Mouse (Mus musculus): ENCODE results near the gene Tmcc1. TPM values are rescaled to one million over a fixed set of nuclear protein-coding genes. Genes with fewer than 3 reads are reported as not detected.
"Not testable (repeated sequence)": the region's sequence is repeated elsewhere in the genome, so short reads cannot be mapped to it uniquely, and the experiment has no call there.

The Tmcc1 gene
- total and polyA plus RNA-seq, 3 experiments = 9.1 to 30.6 TPM; not detected in 1

- Histone ChIP-seq H3K4me3 (ENCODE audit: control insufficient read depth in 1 of 2, insufficient read depth in 1 of 2, low read depth in 2 of 2, low read length in 2 of 2) (no peak overlapping the region), H3K36me3 (ENCODE audit: control insufficient read depth in 1 of 2, insufficient read depth in 2 of 2, low read length in 2 of 2) (peaks cover 0 to 2% of the 10 kb centered on the region in 2 experiments; a peak in 2 of 4 replicates), H3K27me3 (ENCODE audit: control insufficient read depth in 1 of 2, insufficient read depth in 2 of 2, low read length in 2 of 2) (no peaks in the 10 kb centered on the region), H3K79me2 (ENCODE audit: control insufficient read depth, insufficient read depth, low read length, poor library complexity) (0 out of 2 replicates have a peak, but pooled peaks cover 2% of the 10 kb centered on the region), H3K9ac (ENCODE audit: control insufficient read depth, low read depth, low read length, poor library complexity, severe bottlenecking) (no peak overlapping the region), H3K4me1 (ENCODE audit: control insufficient read depth in 1 of 2, insufficient read depth in 2 of 2, low read length in 2 of 2) (no peaks in the 10 kb centered on the region), H3K9me3 (replicated peaks; ENCODE audit: insufficient read depth, low read length) (no peaks in the 10 kb centered on the region), H3K27ac (ENCODE audit: control insufficient read depth, low read depth, low read length) (no peak overlapping the region)
- TF ChIP-seq TAL1 (IDR thresholded peaks at IDR 0.05; ENCODE audit: low read length) (no peak), MYC (IDR thresholded peaks at IDR 0.05; ENCODE audit: low read depth, low read length) (no peak)
- DNase-seq (ENCODE audit: low read depth, low spot score) = no peak
These were observed 12.6 kb downstream of the Tmcc1 start for GRCm38 (mm10) chr6:116180731-116181130.

GRCm38 (mm10) chr6:116178376-116178775 is 14.9 kb downstream of the Tmcc1 start:
- Histone ChIP-seq H3K4me1 (ENCODE audit: control insufficient read depth in 1 of 2, insufficient read depth in 2 of 2, low read length in 2 of 2) (no peaks in the 10 kb centered on the region), H3K79me2 (ENCODE audit: control insufficient read depth, insufficient read depth, low read length, poor library complexity) (no peaks in the 10 kb centered on the region), H3K4me3 (ENCODE audit: control insufficient read depth in 1 of 2, insufficient read depth in 1 of 2, low read depth in 2 of 2, low read length in 2 of 2) (no peak overlapping the region), H3K27me3 (ENCODE audit: control insufficient read depth in 1 of 2, insufficient read depth in 2 of 2, low read length in 2 of 2) (no peaks in the 10 kb centered on the region), H3K9me3 (replicated peaks; ENCODE audit: insufficient read depth, low read length) (no peaks in the 10 kb centered on the region), H3K27ac (ENCODE audit: control insufficient read depth, low read depth, low read length) (no peak overlapping the region), H3K36me3 (ENCODE audit: control insufficient read depth in 1 of 2, insufficient read depth in 2 of 2, low read length in 2 of 2) (peaks cover 0 to 2% of the 10 kb centered on the region in 2 experiments; a peak in 1 of 4 replicates), H3K9ac (ENCODE audit: control insufficient read depth, low read depth, low read length, poor library complexity, severe bottlenecking) (no peak overlapping the region)
- no peak for TF ChIP-seq TAL1 (IDR thresholded peaks at IDR 0.05; ENCODE audit: low read length)
- TF ChIP-seq EP300 (IDR thresholded peaks at IDR 0.05; ENCODE audit: low read depth in 1 of 2, low read length in 2 of 2) = no peak
- TF ChIP-seq GABPA (IDR thresholded peaks at IDR 0.05; ENCODE audit: low read depth, low read length) = no peak
- TF ChIP-seq HCFC1 (IDR thresholded peaks at IDR 0.05; ENCODE audit: low read depth, low read length) = no peak
- TF ChIP-seq E2F4 (IDR thresholded peaks at IDR 0.05; ENCODE audit: borderline replicate concordance, low read depth, low read length) = no peak
- no peak for TF ChIP-seq MXI1 (IDR thresholded peaks at IDR 0.05; ENCODE audit: low read depth, low read length)
- no peak for TF ChIP-seq POLR2A (IDR thresholded peaks at IDR 0.05; ENCODE audit: control insufficient read depth in 1 of 2, insufficient read depth in 1 of 2, low read depth in 1 of 2, low read length in 2 of 2, poor library complexity in 1 of 2)
- TF ChIP-seq ZC3H11A (IDR thresholded peaks at IDR 0.05; ENCODE audit: low read depth, low read length) = no peak
- TF ChIP-seq ZMIZ1 (IDR thresholded peaks at IDR 0.05; ENCODE audit: low read depth, low read length) = no peak
- TF ChIP-seq MEF2A (IDR thresholded peaks at IDR 0.05; ENCODE audit: extremely low read depth, insufficient replicate concordance, low read depth, low read length, poor library complexity, severe bottlenecking) = no peak
- TF ChIP-seq RCOR1 (IDR thresholded peaks at IDR 0.05; ENCODE audit: low read depth, low read length) = no peak
- TF ChIP-seq NRF1 (IDR thresholded peaks at IDR 0.05; ENCODE audit: insufficient read depth, low read depth, low read length, poor library complexity, severe bottlenecking) = no peak
- no peak for TF ChIP-seq CHD2 (IDR thresholded peaks at IDR 0.05; ENCODE audit: low read length)
- no peak for DNase-seq (ENCODE audit: low read depth, low spot score)

DNA sequence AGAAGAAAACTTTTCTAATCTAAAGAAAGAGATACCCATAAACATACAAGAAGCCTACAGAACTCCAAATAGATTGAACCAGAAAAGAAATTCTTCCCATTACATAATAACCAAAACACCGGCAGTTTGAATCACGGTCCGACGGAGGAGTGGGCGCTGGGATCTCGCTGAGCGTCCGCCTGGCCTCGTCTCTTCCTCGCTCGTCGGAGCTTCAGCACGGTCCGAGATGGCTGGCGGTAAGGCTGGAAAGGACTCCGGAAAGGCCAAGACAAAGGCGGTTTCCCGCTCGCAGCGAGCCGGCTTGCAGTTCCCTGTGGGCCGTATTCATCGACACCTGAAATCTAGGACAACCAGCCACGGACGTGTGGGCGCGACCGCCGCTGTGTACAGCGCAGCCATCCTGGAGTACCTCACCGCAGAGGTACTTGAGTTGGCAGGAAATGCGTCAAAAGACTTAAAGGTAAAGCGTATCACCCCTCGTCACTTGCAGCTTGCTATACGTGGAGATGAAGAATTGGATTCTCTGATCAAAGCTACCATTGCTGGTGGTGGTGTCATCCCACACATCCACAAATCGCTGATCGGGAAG is 19.7 kb downstream of the Tmcc1 start:
- not testable (repeated sequence) for H3K27ac ChIP-seq (ENCODE audit: control insufficient read depth, low read depth, low read length); H3K9me3 ChIP-seq (replicated peaks; ENCODE audit: insufficient read depth, low read length); H3K36me3 ChIP-seq (ENCODE audit: control insufficient read depth in 1 of 2, insufficient read depth in 2 of 2, low read length in 2 of 2); H3K9ac ChIP-seq (ENCODE audit: control insufficient read depth, low read depth, low read length, poor library complexity, severe bottlenecking); H3K4me1 ChIP-seq (ENCODE audit: control insufficient read depth in 1 of 2, insufficient read depth in 2 of 2, low read length in 2 of 2); DNase-seq (ENCODE audit: low read depth, low spot score); H3K79me2 ChIP-seq (ENCODE audit: control insufficient read depth, insufficient read depth, low read length, poor library complexity); H3K27me3 ChIP-seq (ENCODE audit: control insufficient read depth in 1 of 2, insufficient read depth in 2 of 2, low read length in 2 of 2); H3K4me3 ChIP-seq (ENCODE audit: control insufficient read depth in 1 of 2, insufficient read depth in 1 of 2, low read depth in 2 of 2, low read length in 2 of 2)

All from MEL (cell line).